Mouse (Mus musculus) adrenal gland, adult 2 months (tissue): Measurements from ENCODE around the gene 0610030E20Rik. TPM values are rescaled to one million over a fixed set of nuclear protein-coding genes. Genes with fewer than 3 reads are reported as not detected.

Experiments used
- DNase-seq: peaks from one replicate; pipeline ENCODE4 v3.0.0; 2021
- polyA plus RNA-seq: library from polyadenylated mRNA; depleted of rRNA; stranded (reverse); fragments of >200 nt; gene quantifications from 2 replicates; pipeline ENCODE4 v1.2.3, GENCODE M21; 2012
- total RNA-seq, 2 experiments: library from RNA; stranded (reverse); gene quantifications; 2 replicates each; pipeline ENCODE4 v1.2.3; 2021

The 0610030E20Rik gene
- total and polyA plus RNA-seq, 3 experiments = 20.3 to 28.4 (median 21.0) TPM

GRCm38 (mm10) chr6:72370091-72370490 is 23.0 kb downstream of the 0610030E20Rik start:
- peak; percentile 89 for DNase-seq

- peak; percentile 57 for DNase-seq
These were observed 24.0 kb downstream of the 0610030E20Rik start for GRCm38 (mm10) chr6:72371147-72371546.

- no peak for DNase-seq
These were observed 24.5 kb downstream of the 0610030E20Rik start for GRCm38 (mm10) chr6:72371571-72371970.

- DNase-seq = no peak
These were observed 26.1 kb downstream of the 0610030E20Rik start for GRCm38 (mm10) chr6:72373184-72373583.

GRCm38 (mm10) chr6:72374206-72374605 is 27.1 kb downstream of the 0610030E20Rik start:
- DNase-seq = no peak

- no peak for DNase-seq
These were observed 27.9 kb downstream of the 0610030E20Rik start for GRCm38 (mm10) chr6:72374820-72375563.

GRCm38 (mm10) chr6:72378510-72379234 is 31.6 kb downstream of the 0610030E20Rik start:
- DNase-seq = no peak

GRCm38 (mm10) chr6:72379377-72380130 is 32.4 kb downstream of the 0610030E20Rik start:
- peak; percentile 39 for DNase-seq

GRCm38 (mm10) chr6:72380131-72380770 is 33.1 kb downstream of the 0610030E20Rik start, which contains the start of gene Vamp5:
Gene Vamp5, minus strand, starts transcription at chr6:72380468.
- DNase-seq = peak; percentile 92

GRCm38 (mm10) chr6:72382494-72382893 is 35.4 kb downstream of the 0610030E20Rik start:
- no peak for DNase-seq

GRCm38 (mm10) chr6:72383142-72383820 is 36.2 kb downstream of the 0610030E20Rik start:
- no peak for DNase-seq

GRCm38 (mm10) chr6:72383952-72384351 is 36.8 kb downstream of the 0610030E20Rik start:
- no peak for DNase-seq

GRCm38 (mm10) chr6:72385258-72385657 is 38.1 kb downstream of the 0610030E20Rik start:
- no peak for DNase-seq

GRCm38 (mm10) chr6:72386561-72386960 is 39.4 kb downstream of the 0610030E20Rik start:
- no peak for DNase-seq

- DNase-seq = no peak
These were observed 40.7 kb downstream of the 0610030E20Rik start for GRCm38 (mm10) chr6:72387816-72388215.

GRCm38 (mm10) chr6:72388266-72388665 is 41.1 kb downstream of the 0610030E20Rik start:
- DNase-seq = no peak

- no peak for DNase-seq
These were observed 41.7 kb downstream of the 0610030E20Rik start for GRCm38 (mm10) chr6:72388791-72389329.

GRCm38 (mm10) chr6:72389471-72389940 is 42.4 kb downstream of the 0610030E20Rik start:
- DNase-seq = no peak

GRCm38 (mm10) chr6:72389941-72390771 is 43.0 kb downstream of the 0610030E20Rik start, which contains the start of gene Vamp8:
Gene Vamp8, minus strand, starts transcription at chr6:72390703.
- peak; percentile 95 for DNase-seq
